Mouse (Mus musculus) yolk sac, embryonic 10.5 days (tissue): Measurements from ENCODE around the gene D2hgdh.

Source experiments
- DNase-seq: peaks from one replicate; pipeline ENCODE4 v3.0.0-alpha.2; 2017; ENCODE audit warnings: low spot score

Gene D2hgdh

GRCm38 (mm10) chr1:93824609-93825008, at the start of gene D2hgdh:
D2hgdh (plus strand) TSS chr1:93824909.
- no peak for DNase-seq

DNA sequence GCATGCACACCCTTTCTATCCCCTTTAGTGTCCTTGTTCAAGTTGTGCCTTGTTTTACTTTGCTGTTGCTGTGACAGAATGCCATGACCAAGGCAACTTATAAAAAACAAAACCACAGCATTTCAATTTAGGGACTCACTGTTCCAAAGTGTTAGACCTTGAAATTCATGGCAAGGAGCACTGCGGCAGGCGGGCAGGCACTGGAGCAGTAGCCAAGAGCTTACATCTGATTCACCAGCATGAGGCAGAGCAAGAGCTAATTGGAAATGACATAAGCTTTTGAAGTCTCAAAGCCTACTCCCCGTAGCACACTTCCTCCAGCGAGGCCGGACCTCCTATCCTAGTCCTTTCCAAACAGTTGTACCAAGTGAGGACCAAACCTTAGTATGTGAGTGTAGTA, 48.0 kb upstream of the D2hgdh start:
- DNase-seq, result no peak

DNA sequence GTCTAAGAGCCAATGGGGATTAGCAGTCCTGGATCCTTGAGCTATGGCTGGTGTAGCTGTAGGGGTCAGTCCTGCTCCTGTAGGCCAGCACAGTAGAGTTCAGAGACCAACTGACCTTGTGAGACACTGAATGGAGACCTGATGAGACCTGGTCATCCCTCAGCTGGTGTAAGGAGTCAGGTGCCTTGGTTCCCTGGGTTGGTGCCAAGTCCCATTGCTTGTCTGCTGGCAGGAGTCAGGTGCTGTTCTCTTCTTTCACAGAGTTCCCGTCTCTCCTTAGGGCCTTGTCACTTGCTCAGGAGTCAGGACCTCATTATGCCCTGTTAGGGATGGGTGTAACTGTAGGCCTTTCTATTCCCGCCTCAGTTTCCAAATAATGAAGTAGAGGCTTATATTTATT, 37.8 kb upstream of the D2hgdh start:
- DNase-seq, result no peak

DNA sequence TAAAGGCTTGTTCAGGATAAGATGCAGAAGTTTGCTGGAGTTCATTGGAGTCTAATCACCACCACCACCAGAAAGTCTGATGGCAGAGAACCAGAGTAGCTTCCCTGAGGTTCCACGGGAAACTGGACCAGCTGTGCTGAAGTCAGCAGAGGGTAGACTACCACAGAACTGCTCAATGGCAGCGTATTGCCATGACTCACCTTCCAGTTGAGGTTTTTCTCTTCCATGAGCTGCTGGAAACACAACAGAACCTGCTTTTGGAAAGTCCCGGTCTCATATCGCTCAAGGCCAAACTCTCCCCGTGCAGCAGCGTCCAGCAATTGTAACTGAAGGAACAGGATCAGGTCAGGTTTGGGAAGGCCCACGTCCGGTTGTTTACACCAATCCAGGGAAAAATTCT, 30.2 kb upstream of the D2hgdh start:
- no peak for DNase-seq

DNA sequence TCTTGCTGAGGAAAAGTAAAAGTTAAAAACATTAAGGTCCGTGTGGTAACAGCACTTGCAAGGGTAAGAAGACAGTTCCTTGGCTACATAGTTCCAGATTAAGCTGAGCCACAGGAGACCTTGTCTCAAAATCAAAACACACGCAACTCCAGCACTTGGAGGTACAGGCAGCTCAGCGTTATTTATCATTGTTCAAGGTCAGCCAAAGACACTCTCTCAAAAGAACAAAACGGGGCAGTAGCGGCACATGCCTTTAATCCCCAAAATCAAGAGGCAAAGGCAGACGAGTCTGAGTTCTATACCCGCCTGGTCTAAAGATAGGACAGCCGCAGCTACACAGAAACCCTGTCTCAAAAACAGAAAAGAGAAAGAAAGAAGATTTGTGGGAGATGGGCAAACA, 28.8 kb upstream of the D2hgdh start:
- no peak for DNase-seq

- DNase-seq, result no peak
Observed at GRCm38 (mm10) chr1:93800670-93801503, 23.8 kb upstream of the D2hgdh start.

DNA sequence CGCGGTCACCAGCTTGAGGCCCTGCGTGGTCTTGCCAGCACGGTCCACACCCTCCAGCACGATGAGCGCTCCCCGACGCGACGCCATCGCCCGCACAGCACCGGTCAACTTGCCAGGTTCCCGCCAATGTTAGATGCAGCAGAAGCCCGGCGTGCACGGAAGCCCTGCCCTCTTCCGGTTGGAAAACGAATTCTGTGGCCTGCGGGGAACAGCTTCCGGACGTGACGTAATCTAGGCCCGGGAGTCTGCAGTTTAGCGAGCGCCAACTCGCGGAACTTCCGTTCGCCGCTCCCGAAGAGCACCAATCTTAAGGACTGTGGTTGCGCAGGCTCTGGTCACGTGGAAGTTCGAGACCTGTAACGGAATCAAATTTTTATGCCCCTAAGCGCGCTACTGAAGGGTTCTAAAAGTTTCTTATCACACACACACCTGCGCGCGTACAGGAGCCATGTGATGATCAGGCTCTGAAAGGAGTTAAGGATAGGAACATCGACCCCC, 22.9 kb upstream of the D2hgdh start, which contains the start of gene Dtymk:
Dtymk (minus strand) TSS at position 194 of the 498 bp plus-strand sequence.
- peak; percentile 94 for DNase-seq

DNA sequence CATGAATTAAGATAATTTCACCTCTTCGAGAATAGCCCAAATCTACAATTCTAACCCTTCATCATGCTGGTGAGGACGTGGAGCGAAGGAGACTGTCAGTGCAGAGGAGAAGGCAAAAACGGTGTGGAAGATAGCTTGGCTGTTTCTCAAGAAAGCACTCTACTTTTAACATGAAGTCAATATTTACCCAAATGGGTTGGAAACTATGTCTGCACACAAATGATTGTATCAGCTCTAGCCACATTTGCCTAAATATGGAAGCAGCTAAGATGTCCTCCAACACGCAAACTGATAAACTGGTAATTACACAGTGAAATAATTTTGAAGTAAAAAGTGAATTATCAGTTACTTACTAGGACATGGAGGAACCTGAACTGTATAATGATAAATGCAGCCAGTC, 21.9 kb upstream of the D2hgdh start:
- no peak for DNase-seq

DNA sequence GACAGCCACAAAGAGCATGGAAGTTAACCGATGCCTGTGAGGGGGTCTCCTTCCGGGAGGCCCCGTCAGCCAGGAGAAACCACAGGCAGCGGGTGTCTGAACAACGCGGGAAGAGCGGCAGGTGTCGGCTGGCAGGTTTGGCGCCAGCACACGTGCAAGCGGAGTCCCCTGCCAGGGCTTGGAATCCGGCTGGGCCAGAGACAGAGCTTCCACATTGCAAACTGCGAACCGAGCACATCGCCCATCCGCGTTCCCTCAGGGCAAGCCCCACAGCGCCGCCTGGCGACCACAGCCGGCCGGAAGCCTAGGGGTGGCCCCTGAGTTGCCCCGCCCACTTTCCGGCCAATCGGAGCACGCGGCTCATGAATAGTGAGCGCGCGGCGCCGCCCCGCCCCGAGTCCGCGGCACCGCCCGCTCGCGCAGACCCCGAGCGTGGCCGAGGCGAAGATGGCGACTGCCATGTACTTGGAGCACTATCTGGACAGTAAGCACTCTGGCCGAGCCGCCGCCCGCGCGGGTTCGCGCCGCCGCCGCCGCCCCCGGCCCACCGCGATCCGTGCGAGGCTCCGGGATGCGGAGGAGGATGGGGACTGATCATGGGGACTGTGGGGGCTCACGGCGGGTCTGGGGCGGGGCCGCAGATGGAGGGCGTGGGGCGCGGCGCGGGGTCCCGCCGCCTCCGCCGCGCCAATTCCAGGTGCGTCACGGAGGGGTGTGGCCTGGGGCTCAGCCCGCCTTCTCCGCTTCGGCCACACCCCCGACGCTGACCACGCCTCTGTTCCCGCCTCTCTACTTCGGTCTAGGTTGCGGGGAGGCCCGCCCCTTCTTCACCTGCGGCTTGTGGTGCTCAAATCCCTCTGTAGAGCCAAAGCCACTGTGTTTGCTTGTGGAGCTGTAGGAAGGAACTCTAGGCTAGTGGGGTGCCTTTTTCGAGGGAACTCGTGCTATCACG, 20.9 kb upstream of the D2hgdh start, which contains the start of gene Ing5:
Ing5 (plus strand) TSS at position 410 of the 952 bp plus-strand sequence.
- DNase-seq, result peak; percentile 98

GRCm38 (mm10) chr1:93804818-93805217, 19.9 kb upstream of the D2hgdh start:
- no peak for DNase-seq

- no peak for DNase-seq
Observed at GRCm38 (mm10) chr1:93805221-93805951, 19.3 kb upstream of the D2hgdh start.

DNA sequence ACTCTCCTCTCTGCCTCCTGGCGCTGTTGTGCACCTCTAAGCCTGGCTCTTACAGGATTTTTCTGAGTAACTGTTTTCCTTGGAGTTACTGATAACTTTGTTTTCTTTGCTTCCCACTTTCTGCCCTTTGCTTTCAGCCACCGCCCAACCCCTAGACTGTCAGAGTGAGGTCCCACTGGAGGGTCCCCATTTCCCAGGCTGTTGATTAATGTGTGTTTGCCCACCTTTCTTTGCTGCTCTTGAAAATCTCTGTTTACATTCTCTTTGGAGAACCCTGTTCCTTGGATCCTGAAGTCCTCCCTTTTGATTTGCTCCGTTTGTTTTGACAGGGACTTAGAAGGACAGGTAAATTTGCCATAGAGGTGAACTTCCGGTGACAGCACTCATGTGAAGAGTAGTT, 15.8 kb upstream of the D2hgdh start:
- peak; percentile 71 for DNase-seq

GRCm38 (mm10) chr1:93810011-93810410, 14.7 kb upstream of the D2hgdh start:
- no peak for DNase-seq

GRCm38 (mm10) chr1:93811495-93812039, 13.1 kb upstream of the D2hgdh start:
- no peak for DNase-seq

DNA sequence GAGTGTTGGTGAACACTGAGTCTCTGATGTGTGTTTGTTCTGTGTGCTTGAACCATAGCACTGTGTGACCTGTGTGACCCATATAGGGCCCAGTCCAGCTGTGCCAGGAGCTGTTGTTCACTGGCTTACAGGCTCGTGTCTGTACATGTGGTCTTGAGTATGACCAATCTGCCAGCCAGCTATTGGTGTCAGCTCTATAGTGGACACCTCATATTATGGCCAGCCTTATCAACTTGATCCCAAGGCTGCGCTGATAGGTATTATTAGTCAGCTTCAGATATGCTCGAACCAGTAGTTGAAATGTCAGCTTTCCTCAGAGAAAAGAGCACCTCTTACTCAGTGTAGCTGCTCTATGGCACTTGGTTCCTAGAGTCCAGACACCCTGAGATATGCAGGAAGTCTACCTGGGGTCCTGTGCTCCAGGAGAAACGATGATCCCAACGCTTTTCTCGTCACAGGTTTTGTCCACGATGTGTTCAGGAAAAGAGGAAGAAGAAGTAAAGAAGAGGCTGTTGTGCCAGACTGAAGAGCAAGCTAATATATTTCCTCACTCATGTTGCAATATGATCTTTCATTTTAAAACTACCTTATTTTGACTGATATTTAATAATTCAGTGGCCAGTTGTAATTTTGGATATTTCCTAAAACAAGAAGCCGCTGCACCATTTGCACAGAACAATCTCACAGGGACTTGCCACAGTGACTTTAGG, 6.7 kb upstream of the D2hgdh start:
- DNase-seq, result no peak

GRCm38 (mm10) chr1:93818722-93819121, 6.0 kb upstream of the D2hgdh start:
- DNase-seq, result no peak

DNA sequence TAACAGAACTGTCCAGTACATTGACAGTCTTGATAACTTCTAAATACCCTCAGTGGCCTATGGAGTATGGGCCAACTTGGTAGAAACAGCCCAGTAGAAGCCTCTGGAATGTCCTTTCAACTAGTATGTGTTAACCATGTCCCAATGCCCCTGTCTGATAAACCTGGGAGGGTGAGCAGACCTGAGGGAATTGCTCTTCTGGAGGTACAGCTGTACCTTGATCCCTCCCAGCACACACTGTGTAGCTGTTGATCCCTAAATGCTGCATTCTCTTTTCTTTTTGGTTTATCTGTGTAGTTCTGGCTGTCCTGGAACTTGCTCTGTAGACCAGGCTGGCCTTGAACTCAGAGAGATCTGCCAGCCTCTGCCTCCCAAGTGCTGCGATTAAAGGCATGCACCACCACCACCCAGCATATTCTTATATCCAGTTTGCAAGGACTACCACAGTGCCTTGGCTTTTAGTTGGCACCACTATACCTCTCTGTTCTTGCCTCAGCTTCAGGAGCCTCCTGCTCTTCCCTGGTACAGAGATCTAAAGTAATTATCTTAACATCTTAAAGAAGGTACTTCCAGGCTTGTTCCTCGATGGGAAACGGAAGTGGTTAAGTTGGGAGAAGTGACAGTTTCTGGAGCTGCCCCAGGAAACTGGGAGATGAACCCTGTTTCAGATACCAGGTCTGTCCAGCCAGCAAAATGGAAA, 763 bp upstream of the D2hgdh start:
- no peak for DNase-seq

DNA sequence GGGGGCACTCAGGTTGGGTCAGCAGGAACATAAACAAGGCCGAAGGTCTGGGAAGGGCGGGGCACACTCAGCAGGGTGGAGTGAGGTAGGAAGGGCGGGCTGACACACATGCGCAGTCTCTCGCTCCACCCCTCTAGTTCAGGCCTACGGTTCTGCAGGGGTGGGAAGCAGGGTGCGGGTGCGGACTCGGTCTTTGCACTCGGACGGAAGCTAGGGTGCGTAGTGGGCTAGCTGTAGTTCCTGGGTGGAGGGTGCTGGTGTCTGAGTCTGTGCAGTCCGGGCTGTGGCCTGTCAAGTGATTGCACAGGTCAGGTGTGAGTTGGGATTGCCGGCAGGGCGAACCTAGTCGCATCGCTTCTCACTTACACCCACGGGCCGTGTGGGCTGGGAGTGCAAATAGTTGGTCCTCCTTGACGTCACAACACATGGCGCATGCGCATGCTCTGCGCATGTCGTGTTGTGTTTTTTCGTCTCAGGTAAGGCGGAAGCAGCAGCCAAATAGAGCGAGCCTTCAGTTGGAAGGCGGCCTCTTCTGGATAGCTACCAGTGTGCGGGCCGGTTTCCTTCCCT, 481 bp downstream of the D2hgdh start:
- peak; percentile 96 for DNase-seq

DNA sequence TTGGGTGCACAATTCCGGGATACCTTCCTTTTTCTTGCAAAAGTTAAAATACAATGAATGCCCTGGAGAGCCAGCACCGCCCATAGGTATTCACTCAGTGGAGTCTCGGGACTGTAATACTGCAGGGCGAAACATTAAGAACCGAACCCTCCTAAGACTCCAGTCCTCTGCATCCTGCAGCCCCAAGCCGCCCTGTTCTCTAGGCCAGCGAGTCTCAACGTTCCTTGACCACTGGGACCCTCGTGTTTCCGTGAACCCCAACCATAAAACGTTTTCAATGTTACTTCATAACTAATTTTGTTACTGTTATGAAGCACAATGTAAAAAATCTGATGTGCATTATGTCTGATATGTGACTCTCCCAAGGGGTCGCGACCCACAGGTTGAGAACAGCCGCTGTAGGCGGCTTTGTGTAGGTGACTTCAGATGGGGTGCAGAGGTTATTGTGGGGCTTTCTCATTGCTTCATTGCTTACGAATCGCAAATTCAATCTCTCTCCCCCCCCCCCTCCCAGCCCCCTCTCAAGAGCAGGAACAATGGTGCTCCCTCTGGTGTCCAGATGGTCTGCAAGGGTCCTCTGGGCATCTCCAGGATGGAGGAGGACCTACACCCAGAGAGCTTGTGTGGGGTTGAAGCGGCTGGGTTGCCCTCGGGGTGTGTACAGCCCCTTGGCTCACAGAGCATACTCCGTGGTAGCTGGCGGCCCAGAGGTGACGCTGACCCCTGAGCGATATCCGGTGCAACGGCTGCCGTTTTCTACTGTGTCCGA, 1.2 kb downstream of the D2hgdh start:
- DNase-seq, result no peak
